Mouse (Mus musculus): ENCODE data around the gene Npffr2. TPM values are rescaled to one million over a fixed set of nuclear protein-coding genes. Genes with fewer than 3 reads are reported as not detected.
A peak's percentile ranks its signal among the peaks of the same experiment; 100 is the strongest.
"Not testable (repeated sequence)": the region's sequence is repeated elsewhere in the genome, so short reads cannot be mapped to it uniquely, and the experiment has no call there.

Gene Npffr2
- 0.53 and 0.75 TPM in 2 replicates for polyA plus RNA-seq (2016; fragmentation: Nextera tagmentation; extraction: Ambion mirVana)

DNA sequence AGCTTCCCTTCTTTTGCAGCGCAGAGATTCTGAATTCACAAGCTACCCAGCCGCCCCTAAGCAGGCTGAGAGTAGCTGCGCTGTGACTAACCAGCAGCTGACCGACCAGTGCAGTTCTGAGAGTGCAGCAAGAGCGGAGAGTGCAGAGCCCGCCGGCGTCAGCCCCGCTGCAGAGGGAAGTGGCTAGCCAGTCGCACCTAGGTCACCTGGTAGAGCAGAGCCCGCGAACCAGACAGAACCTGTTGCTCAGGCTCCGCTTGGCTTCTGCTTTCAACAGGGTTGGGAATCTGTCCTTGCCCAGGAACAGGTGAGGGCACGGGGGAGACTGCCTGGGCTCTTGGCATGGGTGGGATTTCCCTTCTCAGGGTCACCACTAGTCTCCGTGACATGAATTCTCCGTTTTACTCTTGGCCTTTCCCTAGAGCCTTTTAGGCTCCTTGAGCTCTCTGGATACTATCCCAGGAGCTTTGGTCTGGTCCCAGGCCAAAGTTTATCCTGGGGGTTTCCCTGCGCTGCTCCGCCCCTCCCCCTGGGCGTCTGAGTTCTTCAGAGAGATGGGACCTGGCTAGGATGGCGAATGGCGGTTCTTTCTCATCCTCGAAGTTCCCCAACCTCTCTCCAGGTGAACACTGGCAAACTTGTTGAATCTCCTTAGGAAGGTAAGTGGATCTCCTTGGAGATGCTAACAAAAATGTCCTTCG is at the start of gene Npffr2:
TSS of gene Npffr2 (plus strand) at position 552 of the 701 bp plus-strand sequence.
- Histone ChIP-seq H3K9me3 (no peaks in the 10 kb centered on the region), H3K27ac (no peak within 1 kb of the TSS), H3K4me2 (replicated peaks) (peak within 1 kb of the TSS; percentile 82), H3K4me3 (peak within 1 kb of the TSS; percentile 41), H3K36me3 (no peaks in the 10 kb centered on the region), H3K27me3 (no peaks in the 10 kb centered on the region), H3K9ac (0 out of 2 replicates have a peak within 1 kb of the TSS, but pooled peaks have one; percentile 22), H3K4me1 (0 out of 2 replicates have a peak, but pooled peaks cover 5% of the 10 kb centered on the region)
- 4% methylated on average over 23 of the region's 23 CpGs for WGBS
- peak; percentile 86 for ATAC-seq (ENCODE audit: insufficient number of reproducible peaks, insufficient read depth, low FRiP score, low TSS enrichment)

DNA sequence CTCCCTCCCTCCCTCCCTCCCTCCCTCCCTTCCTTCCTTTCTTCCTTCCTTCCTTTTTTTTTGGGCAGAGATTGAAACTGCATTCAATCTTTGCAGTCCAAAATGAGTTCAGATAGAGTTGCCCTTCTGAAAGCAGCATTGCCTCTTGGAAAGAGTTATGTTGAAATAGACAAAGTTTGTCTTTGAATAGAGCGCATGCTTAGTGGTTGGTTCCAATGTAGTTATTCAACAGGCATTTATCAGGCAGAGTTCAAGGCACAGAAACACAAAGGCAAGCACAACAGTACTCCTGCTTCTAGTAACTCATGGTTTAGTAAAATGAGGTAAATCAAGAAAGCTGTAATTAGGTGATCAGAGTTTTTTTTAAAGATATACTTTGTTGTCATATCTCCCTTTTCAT is 34.7 kb upstream of the Npffr2 start:
- Histone ChIP-seq H3K36me3 (no peaks in the 10 kb centered on the region), H3K27ac (no peak overlapping the region), H3K4me3 (no peak overlapping the region), H3K27me3 (no peaks in the 10 kb centered on the region), H3K4me2 (replicated peaks) (no peak overlapping the region), H3K4me1 (no peaks in the 10 kb centered on the region), H3K9me3 (no peaks in the 10 kb centered on the region), H3K9ac (no peak overlapping the region)
- no peak for ATAC-seq (ENCODE audit: insufficient number of reproducible peaks, insufficient read depth, low FRiP score, low TSS enrichment)
- WGBS: 96% methylated on average over 1 of the region's 1 CpGs

DNA sequence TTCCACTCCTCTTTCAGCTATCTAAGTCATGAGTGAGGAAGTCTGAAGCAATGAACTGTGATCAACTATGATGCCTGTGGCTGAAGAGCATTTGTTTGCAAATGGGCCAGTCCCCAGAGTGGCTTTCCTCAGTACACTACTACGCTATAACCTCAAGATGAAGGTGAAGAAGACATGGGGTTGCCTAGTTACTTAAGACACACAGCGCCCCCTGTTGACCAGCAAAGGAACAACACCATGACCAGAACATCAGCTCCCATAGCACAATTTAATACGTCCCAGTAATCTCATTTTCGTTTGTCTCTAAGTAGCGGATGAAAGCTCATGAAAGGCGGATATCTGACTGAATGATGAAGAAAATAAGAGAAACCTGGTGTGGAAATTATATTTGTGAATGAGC is 27.0 kb upstream of the Npffr2 start:
- Histone ChIP-seq H3K4me2 (replicated peaks) (no peak overlapping the region), H3K9ac (no peak overlapping the region), H3K27me3 (no peaks in the 10 kb centered on the region), H3K9me3 (no peaks in the 10 kb centered on the region), H3K36me3 (no peaks in the 10 kb centered on the region), H3K27ac (no peak overlapping the region), H3K4me1 (no peaks in the 10 kb centered on the region), H3K4me3 (no peak overlapping the region)
- WGBS: 55% methylated on average over 6 of the region's 6 CpGs
- ATAC-seq (ENCODE audit: insufficient number of reproducible peaks, insufficient read depth, low FRiP score, low TSS enrichment): no peak

DNA sequence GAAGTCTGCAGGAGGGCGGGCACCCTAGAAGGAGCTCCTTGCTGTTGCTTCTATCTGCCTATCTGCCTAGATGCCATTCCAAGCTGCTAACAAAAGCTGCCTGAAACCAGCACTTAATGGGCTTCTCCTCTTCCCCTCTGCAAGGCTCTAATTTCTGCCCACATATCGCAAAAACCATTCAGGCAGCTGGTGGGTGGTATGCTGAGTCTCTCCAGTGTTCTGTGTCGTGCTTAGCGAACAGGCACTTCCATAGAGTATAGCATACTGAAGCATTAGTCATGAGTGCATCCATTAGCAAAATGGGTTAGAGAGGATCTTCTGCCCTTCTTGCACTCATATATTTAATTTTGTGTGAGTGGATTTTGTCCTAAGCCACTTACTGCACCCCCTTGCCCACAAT is 8.6 kb upstream of the Npffr2 start:
- Histone ChIP-seq H3K9me3 (0 out of 2 replicates have a peak, but pooled peaks cover 2% of the 10 kb centered on the region), H3K4me1 (no peaks in the 10 kb centered on the region), H3K27ac (no peak overlapping the region), H3K36me3 (no peaks in the 10 kb centered on the region), H3K9ac (no peak overlapping the region), H3K4me2 (replicated peaks) (no peak overlapping the region), H3K27me3 (no peaks in the 10 kb centered on the region), H3K4me3 (no peak overlapping the region)
- no peak for ATAC-seq (ENCODE audit: insufficient number of reproducible peaks, insufficient read depth, low FRiP score, low TSS enrichment)
- WGBS: 87% methylated on average over 4 of the region's 4 CpGs

GRCm38 (mm10) chr5:89526181-89526778 is 949 bp upstream of the Npffr2 start:
- H3K27ac ChIP-seq: no peak overlapping the region
- H3K9me3 ChIP-seq: no peaks in the 10 kb centered on the region
- H3K4me2 ChIP-seq (replicated peaks): peak overlapping the region; percentile 82
- peak overlapping the region; percentile 41 for H3K4me3 ChIP-seq
- no peaks in the 10 kb centered on the region for H3K36me3 ChIP-seq
- WGBS: 4% methylated on average over 14 of the region's 14 CpGs
- ATAC-seq (ENCODE audit: insufficient number of reproducible peaks, insufficient read depth, low FRiP score, low TSS enrichment): no peak
- peak overlapping the region; percentile 22; the same call in 1 of the 2 replicates for H3K9ac ChIP-seq
- 0 out of 2 replicates have a peak, but pooled peaks cover 5% of the 10 kb centered on the region for H3K4me1 ChIP-seq
- no peaks in the 10 kb centered on the region for H3K27me3 ChIP-seq

DNA sequence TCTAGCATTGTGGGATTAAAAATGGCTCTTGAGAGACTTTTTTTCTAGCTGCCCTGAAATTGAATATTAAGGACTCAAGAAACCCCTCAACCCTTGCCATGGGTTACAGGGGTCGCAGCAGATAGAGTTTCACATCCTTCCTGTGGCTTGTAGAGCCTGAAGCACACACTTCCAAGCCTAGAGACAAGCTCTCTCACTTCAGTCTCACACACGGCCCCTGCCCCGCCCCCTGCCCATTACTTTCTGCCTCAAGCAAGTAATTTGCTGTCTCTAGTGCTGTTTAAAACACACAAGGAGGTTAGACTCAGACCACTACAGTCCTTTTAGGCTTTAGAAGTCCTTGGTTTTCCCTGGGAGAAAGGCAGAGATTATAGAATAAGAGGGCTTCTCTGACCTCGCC is 1.7 kb downstream of the Npffr2 start:
- no peaks in the 10 kb centered on the region for H3K27me3 ChIP-seq
- WGBS: 7% methylated on average over 4 of the region's 4 CpGs
- H3K27ac ChIP-seq: no peak overlapping the region
- H3K36me3 ChIP-seq: no peaks in the 10 kb centered on the region
- H3K9ac ChIP-seq: no peak overlapping the region
- 0 out of 2 replicates have a peak, but pooled peaks have one; percentile 28 for ATAC-seq (ENCODE audit: insufficient number of reproducible peaks, insufficient read depth, low FRiP score, low TSS enrichment)
- no peak overlapping the region for H3K4me2 ChIP-seq (replicated peaks)
- 0 out of 2 replicates have a peak, but pooled peaks cover 5% of the 10 kb centered on the region for H3K4me1 ChIP-seq
- no peak overlapping the region for H3K4me3 ChIP-seq
- H3K9me3 ChIP-seq: no peaks in the 10 kb centered on the region

DNA sequence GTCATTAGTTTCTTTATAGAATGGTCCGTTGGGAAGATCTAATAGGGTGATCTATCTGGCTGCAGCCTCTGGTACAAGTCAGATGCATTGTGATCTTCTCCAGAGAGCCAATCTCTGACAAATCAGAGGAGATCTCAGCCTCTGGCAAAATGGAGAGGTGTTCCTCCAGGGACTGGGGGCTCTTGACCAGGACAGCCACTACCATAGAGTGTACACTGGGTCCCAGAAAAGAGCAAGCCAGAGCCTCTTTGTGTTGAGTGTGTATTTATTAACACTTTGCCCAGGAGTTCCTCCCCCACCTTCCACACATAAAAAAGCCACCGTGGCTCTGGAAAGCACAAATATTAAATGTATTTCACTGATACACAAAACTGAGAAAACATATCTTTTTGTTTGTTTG is 2.2 kb downstream of the Npffr2 start:
- H3K27ac ChIP-seq: no peak overlapping the region
- no peak for ATAC-seq (ENCODE audit: insufficient number of reproducible peaks, insufficient read depth, low FRiP score, low TSS enrichment)
- no peaks in the 10 kb centered on the region for H3K27me3 ChIP-seq
- WGBS: 38% methylated on average over 2 of the region's 2 CpGs
- 0 out of 2 replicates have a peak, but pooled peaks cover 5% of the 10 kb centered on the region for H3K4me1 ChIP-seq
- no peak overlapping the region for H3K9ac ChIP-seq
- H3K4me2 ChIP-seq (replicated peaks): no peak overlapping the region
- no peak overlapping the region for H3K4me3 ChIP-seq
- no peaks in the 10 kb centered on the region for H3K36me3 ChIP-seq
- H3K9me3 ChIP-seq: no peaks in the 10 kb centered on the region

- no peaks in the 10 kb centered on the region for H3K27me3 ChIP-seq
- WGBS: 90% methylated on average over 3 of the region's 3 CpGs
- H3K4me1 ChIP-seq: no peaks in the 10 kb centered on the region
- no peak overlapping the region for H3K4me3 ChIP-seq
- no peak overlapping the region for H3K9ac ChIP-seq
- no peaks in the 10 kb centered on the region for H3K9me3 ChIP-seq
- H3K4me2 ChIP-seq (replicated peaks): no peak overlapping the region
- H3K36me3 ChIP-seq: no peaks in the 10 kb centered on the region
- H3K27ac ChIP-seq: no peak overlapping the region
- ATAC-seq (ENCODE audit: insufficient number of reproducible peaks, insufficient read depth, low FRiP score, low TSS enrichment): no peak
Measured at GRCm38 (mm10) chr5:89536018-89536417, 8.8 kb downstream of the Npffr2 start.

DNA sequence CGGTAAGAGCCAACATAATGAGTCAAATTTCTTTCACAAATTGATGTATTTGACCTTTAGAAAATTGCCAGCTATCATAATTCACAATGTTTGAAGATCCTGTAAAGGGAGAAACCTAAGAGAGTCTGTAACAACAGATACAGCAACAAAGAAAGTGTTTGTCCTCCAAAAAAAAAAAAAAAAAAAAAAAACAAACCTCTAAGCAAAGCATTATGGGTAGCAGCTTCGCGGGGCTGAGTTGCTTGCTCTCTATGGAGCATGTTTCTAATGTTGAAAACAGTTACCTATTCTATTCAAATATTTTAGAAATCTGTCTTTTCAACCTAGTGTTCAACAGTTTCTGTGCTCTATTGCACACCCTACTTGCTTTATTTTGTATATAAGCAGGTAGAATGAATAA is 15.2 kb downstream of the Npffr2 start:
- WGBS: 70% methylated on average over 3 of the region's 3 CpGs
- Histone ChIP-seq H3K9ac (no peak overlapping the region), H3K4me3 (no peak overlapping the region), H3K27me3 (no peaks in the 10 kb centered on the region), H3K27ac (no peak overlapping the region), H3K36me3 (no peaks in the 10 kb centered on the region), H3K9me3 (no peaks in the 10 kb centered on the region), H3K4me2 (replicated peaks) (no peak overlapping the region), H3K4me1 (no peaks in the 10 kb centered on the region)
- ATAC-seq (ENCODE audit: insufficient number of reproducible peaks, insufficient read depth, low FRiP score, low TSS enrichment): no peak

DNA sequence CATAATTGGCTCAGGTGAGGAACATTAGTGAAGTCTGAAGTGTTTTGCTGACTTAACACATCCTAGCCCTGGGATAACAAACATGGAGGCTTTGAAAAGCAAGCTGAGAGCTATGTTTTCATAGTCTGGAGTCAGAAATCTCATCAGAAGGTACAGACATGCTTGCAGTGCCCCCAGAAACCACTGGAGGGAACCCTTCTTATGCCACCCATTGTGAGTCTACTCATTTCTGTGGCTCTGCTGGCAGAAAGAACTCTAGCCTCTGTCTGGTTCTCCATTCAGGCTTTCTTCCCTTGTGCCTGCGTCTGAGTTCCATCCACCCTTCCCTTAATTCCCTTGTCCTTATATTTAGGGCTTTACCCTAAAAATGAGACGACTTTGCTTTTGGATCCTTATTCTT is 16.2 kb downstream of the Npffr2 start:
- no peak overlapping the region for H3K9ac ChIP-seq
- no peak overlapping the region for H3K4me2 ChIP-seq (replicated peaks)
- 45% methylated on average over 2 of the region's 2 CpGs for WGBS
- no peaks in the 10 kb centered on the region for H3K27me3 ChIP-seq
- H3K4me1 ChIP-seq: no peaks in the 10 kb centered on the region
- H3K27ac ChIP-seq: no peak overlapping the region
- H3K9me3 ChIP-seq: no peaks in the 10 kb centered on the region
- ATAC-seq (ENCODE audit: insufficient number of reproducible peaks, insufficient read depth, low FRiP score, low TSS enrichment): no peak
- no peak overlapping the region for H3K4me3 ChIP-seq
- no peaks in the 10 kb centered on the region for H3K36me3 ChIP-seq

DNA sequence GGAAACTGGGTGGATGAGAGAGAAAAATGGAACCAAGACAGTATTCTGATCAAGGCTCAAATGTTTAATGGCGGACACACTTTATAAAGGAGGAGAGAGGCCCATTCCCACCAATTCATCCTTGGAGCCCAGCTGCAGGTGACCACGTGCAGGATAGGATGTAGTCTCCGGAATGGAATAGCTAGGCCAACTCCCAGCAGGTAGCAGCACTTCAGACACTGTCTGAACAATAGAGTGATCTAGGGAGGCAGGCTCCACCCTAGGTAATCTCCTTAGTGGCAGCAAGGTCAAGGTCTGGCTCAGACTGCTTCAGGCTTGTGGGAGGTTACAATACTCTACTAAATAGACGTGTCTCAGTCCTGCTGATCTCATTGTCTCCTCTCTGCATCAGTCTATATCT is 31.9 kb downstream of the Npffr2 start:
- WGBS: 45% methylated on average over 4 of the region's 4 CpGs
- H3K27me3 ChIP-seq, H3K9ac ChIP-seq: not testable (repeated sequence)

GRCm38 (mm10) chr5:89561381-89561780 is 34.2 kb downstream of the Npffr2 start:
- H3K4me2 ChIP-seq (replicated peaks): no peak overlapping the region
- no peaks in the 10 kb centered on the region for H3K9me3 ChIP-seq
- ATAC-seq (ENCODE audit: insufficient number of reproducible peaks, insufficient read depth, low FRiP score, low TSS enrichment): no peak
- H3K4me1 ChIP-seq: no peaks in the 10 kb centered on the region
- H3K27me3 ChIP-seq: no peaks in the 10 kb centered on the region
- H3K9ac ChIP-seq: no peak overlapping the region
- H3K27ac ChIP-seq: no peak overlapping the region
- H3K4me3 ChIP-seq: no peak overlapping the region
- H3K36me3 ChIP-seq: no peaks in the 10 kb centered on the region

More for the DNA sequence above, 31.9 kb downstream of the Npffr2 start:
- H3K9me3 ChIP-seq; H3K36me3 ChIP-seq; H3K4me1 ChIP-seq; ATAC-seq (ENCODE audit: insufficient number of reproducible peaks, insufficient read depth, low FRiP score, low TSS enrichment); H3K4me2 ChIP-seq (replicated peaks); H3K4me3 ChIP-seq; H3K27ac ChIP-seq: not testable (repeated sequence)

Measured in embryonic facial prominence, embryonic 12.5 days (tissue).